Mouse (Mus musculus): ENCODE measurements at regions not wholly inside any gene's neighbourhood (a gene's known extent, or its start where the extent isn't known, plus 50 kb on each side); places are given as distances from the start of the nearest gene placed in this dataset.
"Not testable (repeated sequence)": the region's sequence is repeated elsewhere in the genome, so short reads cannot be mapped to it uniquely, and the experiment has no call there.

GRCm38 (mm10) chr4:8462414-8462813 lies 223.6 kb upstream of the Car8 start:
- not testable (repeated sequence) for DNase-seq (ENCODE audit: low spot score in 2 of 2)

DNA sequence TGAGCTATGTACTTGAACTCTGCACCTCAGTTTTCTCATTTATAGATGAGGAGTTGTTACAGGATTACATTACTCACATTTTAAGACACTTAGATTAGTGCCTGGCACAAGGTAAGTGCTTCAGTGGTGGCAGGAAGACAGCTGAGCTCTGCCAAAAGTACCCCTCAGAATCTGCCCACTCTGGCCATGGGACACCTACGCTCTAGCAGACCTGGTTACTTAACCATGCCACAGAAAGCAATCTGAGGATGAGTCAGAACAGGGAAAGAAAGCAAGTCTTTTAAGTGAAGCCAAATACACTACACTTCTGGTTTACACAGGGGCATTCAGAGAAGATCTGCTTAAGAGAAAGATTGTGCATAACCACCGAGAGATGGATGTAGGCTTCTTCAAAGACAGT lies 215.5 kb upstream of the Car8 start:
- no peak for DNase-seq (ENCODE audit: low spot score in 2 of 2)

- DNase-seq (ENCODE audit: low spot score in 2 of 2): peak in 1 of 2 experiments; percentile 30
Measured at GRCm38 (mm10) chr4:8432393-8432792, 193.6 kb upstream of the Car8 start.

- no peak for DNase-seq (ENCODE audit: low spot score in 2 of 2)
Measured at GRCm38 (mm10) chr4:8431032-8431332, 192.1 kb upstream of the Car8 start.

DNA sequence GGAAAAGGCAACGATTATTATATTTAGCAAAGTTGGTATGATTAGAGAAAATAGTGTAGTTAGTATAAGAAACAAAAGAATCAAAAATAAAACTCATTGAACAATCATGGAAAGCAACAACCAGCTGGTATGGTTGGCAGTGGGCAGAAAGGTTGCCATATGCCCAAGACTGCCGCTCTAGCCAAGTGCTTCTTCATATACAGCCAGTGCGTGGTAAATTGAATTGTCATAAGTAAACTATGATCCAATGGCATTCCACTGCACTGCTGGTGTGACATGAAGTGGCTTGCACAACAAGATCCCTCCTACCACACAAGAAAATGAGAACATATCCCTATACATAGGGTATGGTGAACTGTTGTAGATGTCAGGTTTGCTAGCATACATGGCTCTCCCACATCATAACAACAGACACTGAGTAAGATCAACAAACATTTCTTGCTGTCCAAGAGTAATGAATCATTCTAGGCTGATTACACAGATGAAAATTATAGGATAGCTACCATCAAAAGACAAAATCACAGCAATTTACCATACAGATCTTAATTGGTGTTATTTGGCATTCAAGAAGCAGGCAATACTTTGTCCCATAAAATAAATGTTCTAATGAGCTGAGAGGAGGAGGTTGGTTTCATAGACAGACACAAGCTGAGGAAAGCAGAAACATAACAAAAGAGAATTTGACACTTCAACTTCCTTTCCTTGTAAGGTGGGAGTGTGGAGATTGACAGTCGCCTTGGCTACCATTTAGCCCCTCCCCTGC lies 191.6 kb upstream of the Car8 start:
- no peak for DNase-seq (ENCODE audit: low spot score in 2 of 2)

- DNase-seq (ENCODE audit: low spot score in 2 of 2): no peak
Measured at GRCm38 (mm10) chr4:8429771-8430170, 190.9 kb upstream of the Car8 start.

DNA sequence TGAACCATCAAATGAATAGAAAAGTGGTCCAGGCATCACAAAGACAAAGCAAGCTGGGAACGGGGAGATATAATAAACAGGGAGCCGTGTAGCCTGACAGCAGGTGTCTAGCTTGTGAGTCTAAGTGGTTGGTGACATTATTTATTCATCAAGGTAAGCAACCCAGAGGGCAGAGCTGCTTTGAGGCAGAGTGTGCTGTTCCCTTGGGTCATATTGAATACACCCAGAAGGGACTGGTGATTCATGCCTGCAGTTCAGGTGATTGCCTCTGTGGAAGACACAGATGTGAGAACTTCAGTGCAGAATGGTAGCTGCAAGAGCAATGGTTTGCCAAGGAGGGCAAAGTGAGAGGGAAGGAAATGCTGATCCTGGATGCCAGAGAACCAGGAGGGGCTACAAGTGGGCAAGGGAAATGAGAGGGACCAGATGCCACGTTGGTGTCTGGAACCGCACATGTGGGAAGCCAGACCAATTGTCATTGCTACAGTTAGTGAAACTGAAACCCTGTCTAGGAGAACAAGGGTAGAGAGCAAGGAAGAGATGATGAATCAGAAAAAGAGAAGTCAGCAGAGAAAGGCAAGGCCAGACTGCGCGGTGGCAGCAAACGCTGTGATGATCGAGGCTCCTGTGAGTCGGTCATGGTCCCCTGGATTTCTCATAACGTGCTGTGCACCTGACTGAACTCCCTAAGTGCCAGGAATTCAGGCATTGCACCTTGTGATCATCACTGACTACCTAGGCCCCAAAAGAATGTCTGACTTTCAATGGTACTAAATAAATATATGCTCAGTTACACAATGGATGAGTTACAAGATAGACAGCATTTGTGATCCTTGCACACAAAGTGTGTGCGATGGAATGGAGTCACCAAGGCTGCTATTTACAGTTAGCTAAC lies 190.0 kb upstream of the Car8 start:
- no peak for DNase-seq (ENCODE audit: low spot score in 2 of 2)

- no peak for DNase-seq (ENCODE audit: low spot score in 2 of 2)
Measured at GRCm38 (mm10) chr4:8427812-8428211, 189.0 kb upstream of the Car8 start.

GRCm38 (mm10) chr4:8423392-8424045 lies 184.7 kb upstream of the Car8 start:
- DNase-seq (ENCODE audit: low spot score in 2 of 2): no peak

GRCm38 (mm10) chr4:8421285-8421684 lies 182.4 kb upstream of the Car8 start:
- no peak for DNase-seq (ENCODE audit: low spot score in 2 of 2)

DNA sequence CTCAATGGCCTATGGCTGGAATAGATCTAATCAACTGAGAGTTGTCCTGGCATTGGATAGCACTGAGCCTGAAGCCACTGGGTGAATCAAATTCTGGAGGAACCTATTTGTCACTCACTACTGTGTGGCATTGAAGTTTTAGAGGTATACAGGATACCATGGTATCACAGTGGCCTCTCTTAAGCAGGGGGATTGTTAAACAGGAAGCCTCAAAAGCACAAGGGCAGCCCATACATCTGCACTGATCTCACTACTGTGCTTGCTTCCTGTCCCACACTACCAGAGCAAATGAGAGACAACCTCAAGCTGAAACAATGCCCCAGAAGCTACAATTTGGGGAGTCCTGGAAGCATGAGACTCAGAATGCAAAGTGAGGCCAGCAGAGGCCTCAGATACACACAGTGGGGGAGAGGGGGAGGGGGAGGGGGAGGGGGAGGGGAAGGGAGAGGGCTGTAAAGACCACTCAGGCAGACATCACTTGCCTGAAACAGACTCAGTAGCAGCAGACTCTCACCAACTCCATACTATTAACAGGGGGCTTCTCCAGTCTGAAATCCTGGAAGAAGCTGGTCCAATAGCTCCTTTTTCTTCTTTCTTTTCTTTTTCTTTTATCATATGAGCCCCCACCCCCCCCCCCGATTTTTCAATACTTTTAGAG lies 179.7 kb upstream of the Car8 start:
- DNase-seq (ENCODE audit: low spot score in 2 of 2): peak in 1 of 2 experiments; percentile 18

GRCm38 (mm10) chr4:8417821-8418220 lies 179.0 kb upstream of the Car8 start:
- no peak for DNase-seq (ENCODE audit: low spot score in 2 of 2)

DNA sequence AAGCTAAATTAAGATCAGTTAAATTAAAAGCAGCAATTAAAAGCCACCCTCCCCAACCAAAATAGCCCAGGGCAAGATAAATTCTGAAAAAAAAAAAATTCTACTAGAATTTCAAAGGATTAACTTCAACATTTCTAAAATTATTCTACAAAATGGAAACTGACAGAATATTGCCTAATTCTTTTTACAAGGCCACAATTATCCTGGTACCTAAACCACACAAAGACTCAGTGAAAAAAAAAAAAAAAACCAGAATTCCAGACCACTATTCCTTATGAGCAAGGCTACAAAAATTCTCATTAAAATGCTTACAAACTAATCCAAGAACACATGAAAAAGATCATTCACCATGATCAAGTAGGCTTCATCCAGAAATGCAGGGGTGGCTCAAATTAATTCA lies 174.5 kb upstream of the Car8 start:
- DNase-seq (ENCODE audit: low spot score in 2 of 2): no peak

GRCm38 (mm10) chr4:8400069-8400468 lies 161.2 kb upstream of the Car8 start:
- DNase-seq (ENCODE audit: low spot score in 2 of 2): no peak

GRCm38 (mm10) chr4:8399430-8399829 lies 160.6 kb upstream of the Car8 start:
- DNase-seq (ENCODE audit: low spot score in 2 of 2): no peak

- no peak for DNase-seq (ENCODE audit: low spot score in 2 of 2)
Measured at GRCm38 (mm10) chr4:8398969-8399368, 160.1 kb upstream of the Car8 start.

DNA sequence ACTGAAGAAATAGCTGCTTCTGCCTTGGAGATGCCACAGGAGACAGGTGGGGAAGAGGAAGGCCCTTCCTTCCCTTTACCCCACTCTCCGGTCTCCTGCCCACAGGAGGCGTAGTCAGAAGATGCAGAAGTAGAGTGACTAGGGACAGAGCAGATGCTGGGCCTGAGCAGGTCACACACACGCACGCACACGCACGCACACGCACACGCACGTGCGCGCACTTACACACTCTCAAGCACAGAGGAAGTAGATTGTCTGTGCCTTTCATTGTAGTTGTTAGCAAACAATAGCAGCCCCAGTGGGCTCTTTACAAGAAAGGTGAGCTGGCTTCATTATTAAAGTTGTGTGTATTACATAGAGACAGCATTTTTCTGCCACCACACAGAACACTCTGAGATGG lies 144.3 kb upstream of the Car8 start:
- DNase-seq (ENCODE audit: low spot score in 2 of 2): no peak

- DNase-seq (ENCODE audit: low spot score in 2 of 2): peak in 1 of 2 experiments; percentile 1
Measured at GRCm38 (mm10) chr4:8382125-8382417, 143.2 kb upstream of the Car8 start.

- no peak for DNase-seq (ENCODE audit: low spot score in 2 of 2)
Measured at GRCm38 (mm10) chr4:8381408-8382124, 142.7 kb upstream of the Car8 start.

DNA sequence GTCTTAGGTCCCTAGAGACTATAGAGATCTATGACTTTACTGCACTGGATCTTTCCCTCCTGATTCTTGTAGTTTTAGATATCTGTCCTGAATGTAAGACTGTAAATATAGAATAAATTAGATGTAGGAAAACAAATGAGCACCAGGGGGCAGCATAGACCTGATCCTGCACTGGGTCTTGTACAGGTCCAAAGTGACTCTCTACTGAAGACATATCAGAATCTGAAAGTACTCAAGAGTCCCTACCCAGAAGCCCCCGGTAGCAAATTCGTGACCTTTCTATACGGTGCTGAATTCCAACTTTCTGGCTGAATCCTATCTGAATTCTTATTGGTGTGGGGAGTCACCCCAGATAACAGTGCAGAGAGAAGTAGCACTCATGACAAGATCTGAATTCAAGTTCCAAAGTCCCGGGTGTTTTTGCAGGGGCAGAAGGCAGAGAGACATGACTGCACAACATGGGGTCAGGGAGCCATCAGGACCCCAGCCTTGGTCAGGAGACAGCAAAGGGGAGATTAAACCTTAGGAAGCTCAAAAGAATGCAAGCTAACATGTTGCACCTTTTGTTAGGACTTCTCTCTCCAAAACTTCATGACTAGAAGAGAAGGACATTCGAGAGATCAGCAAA lies 142.0 kb upstream of the Car8 start:
- DNase-seq (ENCODE audit: low spot score in 2 of 2): peak in 1 of 2 experiments; percentile 62

All from thymus, postnatal 10 days (tissue).